Mouse (Mus musculus): ENCODE data around the gene Ankrd33b.
A peak's percentile ranks its signal among the peaks of the same experiment; 100 is the strongest.

Gene Ankrd33b

GRCm38 (mm10) chr15:31268148-31268547 is 99.4 kb downstream of the Ankrd33b start:
- no peak for DNase-seq (ENCODE audit: extremely low spot score, low spot score)

- no peak for DNase-seq (ENCODE audit: extremely low spot score, low spot score)
Measured at GRCm38 (mm10) chr15:31265845-31266244, 101.7 kb downstream of the Ankrd33b start.

DNA sequence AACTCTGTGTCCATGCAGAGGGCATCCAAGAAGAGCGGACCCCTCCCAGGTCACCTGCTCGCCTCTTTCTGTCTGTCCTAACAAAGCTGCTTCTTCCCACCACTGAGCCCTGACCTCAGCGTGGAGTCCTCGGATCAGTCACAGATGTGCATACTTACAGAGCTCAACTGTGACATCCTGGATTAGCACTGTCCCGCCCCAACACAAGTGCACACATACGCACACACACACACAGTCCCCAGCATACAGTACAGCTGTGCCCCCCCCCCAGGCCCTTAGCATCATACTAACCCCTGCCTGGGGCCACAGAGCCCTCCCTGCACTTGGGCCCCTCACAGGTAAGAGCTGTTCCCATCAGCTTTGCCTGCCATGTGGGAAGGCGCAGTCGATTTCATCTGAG is 102.1 kb downstream of the Ankrd33b start:
- no peak for DNase-seq (ENCODE audit: extremely low spot score, low spot score)

DNA sequence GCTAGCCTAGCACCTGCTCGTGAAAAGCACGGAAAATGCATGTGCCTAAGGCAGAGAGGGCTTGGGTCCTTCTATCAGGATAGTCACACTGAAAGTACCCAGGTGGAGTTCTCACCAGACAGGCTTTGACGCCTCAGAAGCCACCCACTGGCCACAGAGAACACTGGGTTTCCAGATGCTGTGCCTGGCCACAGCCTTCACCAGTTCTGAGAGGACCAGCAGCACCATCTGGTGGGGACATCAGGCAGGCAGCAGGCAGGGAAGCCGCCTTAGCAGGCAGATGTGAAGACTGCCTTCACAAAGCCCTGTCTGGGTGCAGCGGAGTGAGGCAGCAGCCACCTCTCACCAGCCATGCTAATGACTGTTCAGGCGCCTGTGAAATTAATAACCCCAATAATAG is 102.7 kb downstream of the Ankrd33b start:
- DNase-seq (ENCODE audit: extremely low spot score, low spot score): peak; percentile 82

DNA sequence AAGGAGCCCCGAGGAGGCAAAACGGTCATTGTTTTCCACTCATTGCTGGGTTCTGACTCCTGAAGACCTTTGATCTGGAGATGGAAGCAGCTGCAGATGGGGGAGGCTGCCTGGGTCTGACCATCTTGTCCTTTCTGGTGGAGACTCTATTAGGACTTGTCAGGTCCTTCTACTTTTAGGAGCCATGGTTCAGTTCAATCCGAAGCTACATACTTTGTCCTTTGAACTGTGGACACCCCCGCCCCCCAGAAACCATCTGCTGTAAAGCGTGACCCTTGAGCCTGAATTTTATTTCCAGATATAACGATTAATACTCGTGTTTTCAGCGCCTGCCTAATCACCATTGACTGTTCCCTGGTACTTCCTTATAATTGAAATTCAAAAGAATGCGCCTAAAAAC is 105.2 kb downstream of the Ankrd33b start:
- DNase-seq (ENCODE audit: extremely low spot score, low spot score): no peak

- no peak for DNase-seq (ENCODE audit: extremely low spot score, low spot score)
Measured at GRCm38 (mm10) chr15:31261094-31261493, 106.4 kb downstream of the Ankrd33b start.

GRCm38 (mm10) chr15:31258693-31259439 is 108.7 kb downstream of the Ankrd33b start:
- DNase-seq (ENCODE audit: extremely low spot score, low spot score): no peak

GRCm38 (mm10) chr15:31258029-31258692 is 109.4 kb downstream of the Ankrd33b start:
- peak; percentile 43 for DNase-seq (ENCODE audit: extremely low spot score, low spot score)

GRCm38 (mm10) chr15:31257329-31257728 is 110.2 kb downstream of the Ankrd33b start:
- no peak for DNase-seq (ENCODE audit: extremely low spot score, low spot score)

DNA sequence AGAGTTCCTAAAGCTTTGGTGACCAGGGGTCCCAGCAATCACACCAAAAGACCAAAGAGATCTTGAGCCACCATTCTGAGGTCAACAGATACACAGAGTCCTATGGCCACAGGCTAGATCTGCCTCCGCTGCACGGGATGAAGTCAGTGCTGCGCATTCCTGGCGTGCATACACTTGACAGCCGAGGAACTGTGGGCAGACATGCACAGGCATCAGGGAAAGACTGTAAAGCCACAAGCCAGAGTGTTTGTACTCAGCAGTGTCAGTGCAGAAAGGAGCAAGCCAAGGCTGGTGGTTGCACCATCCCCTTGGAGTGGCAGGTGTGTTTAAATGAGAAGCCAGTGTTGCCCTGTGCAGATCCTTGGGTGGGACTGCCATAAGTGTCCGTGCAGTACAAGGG is 111.8 kb downstream of the Ankrd33b start:
- DNase-seq (ENCODE audit: extremely low spot score, low spot score): no peak

DNA sequence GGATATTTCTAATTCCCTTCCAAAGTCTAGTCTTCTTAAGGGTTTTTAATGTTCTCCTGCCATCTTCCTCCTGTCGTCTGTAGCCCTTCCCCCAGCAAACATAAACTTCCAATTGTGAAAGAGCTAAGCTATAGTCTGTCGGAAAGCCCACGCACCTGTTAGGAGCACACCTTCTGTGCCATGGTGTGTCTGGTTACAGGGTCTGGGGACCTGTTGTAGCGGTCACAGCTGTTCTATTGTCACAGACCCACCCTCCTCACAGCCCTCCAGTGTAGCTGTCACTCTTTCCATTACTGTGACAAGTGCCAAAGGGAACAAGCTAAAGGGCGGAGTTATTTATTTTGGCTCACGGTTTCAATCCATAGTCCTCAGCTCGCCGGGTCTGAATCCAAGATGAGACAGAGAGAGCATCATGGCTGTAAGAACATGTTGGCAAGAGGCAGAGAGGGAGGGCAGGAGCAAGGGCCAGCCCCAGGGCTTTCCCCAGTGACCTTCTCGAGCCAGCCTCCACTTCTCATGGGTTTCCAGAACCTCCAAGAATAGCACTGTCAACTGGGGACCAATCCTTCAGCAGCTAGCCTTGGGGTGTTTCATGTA is 112.5 kb downstream of the Ankrd33b start:
- no peak for DNase-seq (ENCODE audit: extremely low spot score, low spot score)

DNA sequence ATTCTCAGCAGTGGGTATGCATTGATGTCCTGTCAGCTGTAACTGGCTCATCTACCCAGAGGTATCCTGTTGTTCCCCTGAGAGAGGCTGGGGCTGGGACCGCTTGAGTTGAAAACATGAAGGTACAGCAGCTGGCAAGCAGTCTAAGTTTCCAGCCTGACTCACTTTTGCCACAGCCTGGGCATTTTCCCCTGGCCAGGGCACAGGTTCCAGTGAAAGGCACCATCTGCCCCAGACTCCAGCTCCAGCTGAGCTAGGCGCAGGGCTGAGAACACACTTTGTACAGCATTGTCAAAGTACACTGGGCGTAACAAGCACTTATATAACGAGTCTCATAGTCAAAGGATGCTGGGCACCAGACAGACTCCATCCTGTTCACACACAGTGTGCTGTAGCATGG is 113.6 kb downstream of the Ankrd33b start:
- DNase-seq (ENCODE audit: extremely low spot score, low spot score): no peak

GRCm38 (mm10) chr15:31253380-31253779 is 114.1 kb downstream of the Ankrd33b start:
- DNase-seq (ENCODE audit: extremely low spot score, low spot score): no peak

DNA sequence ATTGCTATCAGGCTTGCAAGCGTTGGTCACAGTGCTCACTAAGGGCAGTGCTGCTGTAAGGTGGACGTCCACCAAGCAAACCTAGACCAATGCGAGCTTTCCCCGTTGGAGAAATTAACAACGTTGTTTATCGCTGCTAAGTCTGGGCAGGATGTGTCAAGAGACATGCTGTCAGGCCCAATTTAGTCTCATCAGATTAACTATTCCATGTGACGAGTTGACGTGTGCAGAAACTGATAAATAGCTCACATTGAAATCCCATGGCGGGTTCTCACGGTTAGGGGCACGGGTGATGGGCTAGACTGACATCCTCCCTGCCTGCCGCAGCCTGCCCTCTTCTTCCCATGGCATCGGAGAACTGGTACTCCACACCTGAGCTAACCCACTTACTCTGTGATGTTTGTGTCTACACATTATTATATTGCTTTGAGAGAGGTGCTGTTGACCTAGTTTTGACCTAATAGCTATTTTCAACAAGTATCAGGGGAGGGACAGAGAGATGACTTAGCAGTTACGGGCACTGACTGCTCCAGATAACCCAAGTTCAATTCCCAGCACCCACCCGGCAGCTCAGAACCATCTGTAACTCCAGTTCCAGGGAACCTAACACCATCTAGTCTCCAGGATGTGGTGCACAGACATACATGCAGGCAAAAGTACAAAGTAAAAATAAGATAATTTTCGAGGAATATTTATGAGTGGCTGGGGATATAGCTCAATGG is 114.8 kb downstream of the Ankrd33b start:
- no peak for DNase-seq (ENCODE audit: extremely low spot score, low spot score)

GRCm38 (mm10) chr15:31251189-31251588 is 116.3 kb downstream of the Ankrd33b start:
- no peak for DNase-seq (ENCODE audit: extremely low spot score, low spot score)

GRCm38 (mm10) chr15:31250676-31251075 is 116.8 kb downstream of the Ankrd33b start:
- DNase-seq (ENCODE audit: extremely low spot score, low spot score): no peak

GRCm38 (mm10) chr15:31250027-31250426 is 117.5 kb downstream of the Ankrd33b start:
- DNase-seq (ENCODE audit: extremely low spot score, low spot score): no peak

DNA sequence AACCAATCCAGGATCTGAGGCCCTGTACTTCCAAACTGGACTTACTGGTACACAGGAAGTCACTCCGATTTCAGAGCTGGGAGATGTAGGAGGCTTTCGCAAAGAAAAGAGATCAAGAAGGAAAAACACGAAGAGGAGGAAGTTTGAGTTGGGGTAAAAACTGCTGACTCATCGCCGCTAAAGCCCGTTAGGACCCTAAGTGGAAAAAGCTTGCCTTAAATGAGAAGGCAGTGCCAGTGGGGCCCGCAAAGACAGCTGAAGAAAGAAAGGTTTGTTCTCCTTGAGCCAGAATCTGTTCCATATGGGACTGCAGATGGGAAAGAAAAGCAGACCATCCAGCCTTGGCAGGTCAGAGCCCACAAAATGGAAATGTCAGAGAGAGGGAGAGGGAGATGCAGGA is 118.6 kb downstream of the Ankrd33b start:
- DNase-seq (ENCODE audit: extremely low spot score, low spot score): no peak

DNA sequence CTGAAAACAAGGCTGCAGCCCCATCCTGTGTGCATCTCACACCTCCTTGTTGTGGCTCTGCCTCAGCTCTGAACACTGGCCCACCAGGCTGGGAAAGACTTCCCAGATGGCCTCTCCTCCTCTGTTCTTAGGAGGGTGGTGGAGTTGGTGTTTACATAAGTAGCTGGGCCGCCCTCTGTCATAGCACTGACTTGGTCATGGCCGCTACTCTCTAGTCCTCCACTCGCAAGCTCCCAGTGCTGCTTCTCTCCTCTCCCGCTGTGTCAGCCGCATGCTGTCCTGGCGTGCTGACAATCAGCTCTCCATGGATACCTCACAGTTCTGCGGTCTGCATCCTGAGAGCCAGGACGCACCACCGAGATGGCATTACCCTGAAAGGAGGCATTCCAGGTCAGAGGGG is 120.5 kb downstream of the Ankrd33b start:
- DNase-seq (ENCODE audit: extremely low spot score, low spot score): no peak

DNA sequence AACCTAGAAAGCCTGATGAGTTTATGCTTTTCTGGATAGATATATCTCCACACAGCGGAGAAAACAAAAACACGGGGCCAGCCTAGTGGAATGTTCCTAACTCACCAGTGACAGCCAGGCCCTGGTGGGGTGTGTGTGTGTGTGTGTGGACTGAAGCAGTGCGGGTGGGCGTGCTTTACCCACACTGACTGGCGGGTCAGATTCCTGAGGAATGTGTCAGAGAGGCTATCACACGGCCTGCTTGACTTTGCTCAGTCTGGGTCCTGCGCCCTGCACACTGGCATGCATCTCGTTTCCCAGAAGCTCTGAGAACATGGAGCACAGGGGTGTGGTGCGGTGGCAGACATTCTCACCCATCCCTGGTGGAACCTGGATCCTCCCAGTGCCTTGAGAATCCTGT is 121.6 kb downstream of the Ankrd33b start:
- no peak for DNase-seq (ENCODE audit: extremely low spot score, low spot score)

DNA sequence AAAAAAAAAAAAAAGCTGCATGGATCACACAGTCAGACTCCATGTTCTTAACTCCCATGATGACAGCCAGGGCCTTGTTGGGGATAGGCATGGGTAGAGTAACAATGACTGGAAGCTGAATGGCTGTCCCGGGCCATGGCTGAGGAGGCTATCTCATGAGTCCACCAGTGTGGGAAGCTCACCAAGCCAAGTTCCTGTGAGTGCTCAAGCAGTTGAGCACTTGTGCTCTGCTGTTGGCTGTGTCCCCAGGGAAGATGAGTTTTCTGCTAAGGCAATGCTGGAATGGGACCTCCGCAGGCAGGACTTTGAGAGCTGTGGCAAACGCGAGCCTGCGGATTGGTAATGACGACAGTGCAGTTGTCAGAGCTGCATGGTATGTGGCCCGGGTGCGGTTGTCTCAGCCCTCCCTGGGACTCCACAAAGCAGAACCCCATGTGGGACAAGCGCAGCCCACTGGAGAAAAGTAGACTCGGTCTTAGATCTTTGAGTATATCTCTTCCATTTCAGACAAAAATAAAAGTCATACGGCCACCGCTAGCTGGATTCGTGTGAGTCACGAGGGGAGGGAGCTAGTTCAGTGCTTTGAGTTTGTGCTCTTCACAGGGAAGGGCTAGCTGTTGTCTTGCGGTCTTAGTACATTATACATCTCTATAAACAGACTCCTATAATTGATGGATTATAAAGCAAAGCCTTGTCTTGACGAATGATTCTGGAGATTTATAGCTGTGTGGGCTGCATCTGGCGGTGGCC is 122.7 kb downstream of the Ankrd33b start:
- no peak for DNase-seq (ENCODE audit: extremely low spot score, low spot score)

All from neural tube, embryonic 10.5 days (tissue).